Mouse (Mus musculus) liver, embryonic 15.5 days (tissue): Measurements from ENCODE around the gene Taar2. TPM values are rescaled to one million over a fixed set of nuclear protein-coding genes. Genes with fewer than 3 reads are reported as not detected.

ENCODE experiments used
- ATAC-seq: fragments of 200-750 bp; cut with Nextera tagmentation; 2 replicates; pipeline ENCODE4 v1.8.0; 2017; ENCODE audit warnings: moderate number of reproducible peaks, mild to moderate bottlenecking, moderate library complexity; ENCODE audit not compliant: insufficient read depth
- H3K27ac ChIP-seq: fragments of 300-500 bp; sonication (generic); replicated peaks from 2 replicates; pipeline ENCODE4 v1.5.1; 2015; ENCODE audit warnings: mild to moderate bottlenecking, inconsistent platforms
- H3K27me3 ChIP-seq: fragments of 300-500 bp; sonication (generic); 2 replicates; pipeline ENCODE4 v1.6.1; 2015; ENCODE audit warnings: mild to moderate bottlenecking, inconsistent platforms
- H3K36me3 ChIP-seq: fragments of 300-500 bp; sonication (generic); replicated peaks from 2 replicates; pipeline ENCODE4 v1.6.1; 2015; ENCODE audit warnings: moderate library complexity, mild to moderate bottlenecking, inconsistent platforms
- H3K4me1 ChIP-seq: fragments of 300-500 bp; sonication (generic); replicated peaks from 2 replicates; pipeline ENCODE4 v1.6.1; 2015; ENCODE audit warnings: inconsistent platforms
- H3K4me2 ChIP-seq: fragments of 300-500 bp; sonication (generic); 2 replicates; pipeline ENCODE4 v1.6.1; 2015; ENCODE audit warnings: moderate library complexity, mild to moderate bottlenecking, inconsistent platforms
- H3K4me3 ChIP-seq: fragments of 300-500 bp; sonication (generic); replicated peaks from 2 replicates; pipeline ENCODE4 v1.5.1; 2015; ENCODE audit warnings: mild to moderate bottlenecking, inconsistent platforms
- H3K9ac ChIP-seq: fragments of 300-500 bp; sonication (generic); 2 replicates; pipeline ENCODE4 v1.6.1; 2015; ENCODE audit warnings: moderate library complexity, mild to moderate bottlenecking, inconsistent platforms
- H3K9me3 ChIP-seq: fragments of 300-500 bp; sonication (generic); replicated peaks from 2 replicates; pipeline ENCODE4 v1.6.1; 2016; ENCODE audit warnings: inconsistent platforms
- WGBS: fragments of 180-500 bp; shearing (Covaris S2); methylation state at CpG from one replicate; pipeline ENCODE4 v1.1.7; 2015; ENCODE audit warnings: mixed read lengths; ENCODE audit not compliant: insufficient replicate concordance; 5-methylcytosine and 5-hydroxymethylcytosine counted together
- polyA plus RNA-seq: library from polyadenylated mRNA; unstranded; fragments of >200 nt; fragmentation: Nextera tagmentation; extraction: Ambion mirVana; gene quantifications from 2 replicates; pipeline ENCODE4 v1.2.1, GENCODE M21; 2015

Gene Taar2
- not detected in 2 replicates for polyA plus RNA-seq

DNA sequence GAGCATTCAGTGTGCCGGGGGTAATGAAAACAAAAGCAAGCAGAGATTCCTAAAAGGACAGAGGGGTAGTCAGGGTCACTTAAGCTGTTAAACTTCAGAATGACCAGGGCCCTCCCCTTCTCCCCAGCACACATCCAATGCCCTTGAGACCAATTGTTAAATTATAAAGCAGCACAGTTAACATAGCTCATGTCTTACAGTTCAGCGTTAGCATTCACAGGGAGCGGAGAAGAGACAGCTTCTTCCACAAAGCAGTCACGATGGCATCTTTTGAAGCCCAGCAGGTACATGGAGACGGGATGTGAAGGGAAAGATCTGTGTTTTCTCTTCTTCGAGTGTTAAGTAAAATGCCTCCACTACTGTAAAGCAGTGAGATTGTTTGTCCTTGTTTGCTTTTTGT is at the start of gene Taar2:
Gene Taar2, plus strand, starts transcription at position 261 of the 400 bp plus-strand sequence.
- Histone ChIP-seq H3K4me2 (no peak within 1 kb of the TSS), H3K9me3 (no peaks in the 10 kb centered on the region), H3K4me3 (no peak within 1 kb of the TSS), H3K27ac (no peak within 1 kb of the TSS), H3K27me3 (no peaks in the 10 kb centered on the region), H3K36me3 (no peaks in the 10 kb centered on the region), H3K4me1 (no peaks in the 10 kb centered on the region), H3K9ac (no peak within 1 kb of the TSS)
- no peak for ATAC-seq
- WGBS: 54% methylated on average over 6 of the region's 6 CpGs

DNA sequence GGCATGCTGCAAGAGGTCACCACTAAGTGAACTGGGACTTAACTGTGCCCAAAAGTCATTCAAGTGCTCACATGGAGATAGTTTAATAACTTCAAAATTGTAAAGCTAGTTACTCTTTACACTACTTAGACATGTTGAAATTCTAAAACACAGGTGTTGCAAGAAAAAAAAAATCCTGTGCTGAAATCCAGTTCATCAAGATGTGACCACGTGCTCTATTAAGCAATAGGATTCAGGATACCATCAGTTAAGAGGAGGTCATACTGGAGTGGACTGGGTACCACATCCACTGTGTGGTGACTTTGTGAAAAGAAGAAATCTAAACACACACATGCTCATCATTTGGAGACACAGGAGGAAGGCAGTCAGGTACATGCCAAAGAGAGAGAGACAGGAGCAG is 45.4 kb upstream of the Taar2 start:
- H3K36me3 ChIP-seq: no peaks in the 10 kb centered on the region
- ATAC-seq: no peak
- H3K9me3 ChIP-seq: no peaks in the 10 kb centered on the region
- WGBS: 54% methylated on average over 1 of the region's 1 CpGs
- no peak overlapping the region for H3K9ac ChIP-seq
- H3K27me3 ChIP-seq: no peaks in the 10 kb centered on the region
- no peaks in the 10 kb centered on the region; the same call in 1 of the 2 replicates for H3K4me1 ChIP-seq
- H3K4me3 ChIP-seq: no peak overlapping the region
- no peak overlapping the region for H3K27ac ChIP-seq
- no peak overlapping the region for H3K4me2 ChIP-seq

DNA sequence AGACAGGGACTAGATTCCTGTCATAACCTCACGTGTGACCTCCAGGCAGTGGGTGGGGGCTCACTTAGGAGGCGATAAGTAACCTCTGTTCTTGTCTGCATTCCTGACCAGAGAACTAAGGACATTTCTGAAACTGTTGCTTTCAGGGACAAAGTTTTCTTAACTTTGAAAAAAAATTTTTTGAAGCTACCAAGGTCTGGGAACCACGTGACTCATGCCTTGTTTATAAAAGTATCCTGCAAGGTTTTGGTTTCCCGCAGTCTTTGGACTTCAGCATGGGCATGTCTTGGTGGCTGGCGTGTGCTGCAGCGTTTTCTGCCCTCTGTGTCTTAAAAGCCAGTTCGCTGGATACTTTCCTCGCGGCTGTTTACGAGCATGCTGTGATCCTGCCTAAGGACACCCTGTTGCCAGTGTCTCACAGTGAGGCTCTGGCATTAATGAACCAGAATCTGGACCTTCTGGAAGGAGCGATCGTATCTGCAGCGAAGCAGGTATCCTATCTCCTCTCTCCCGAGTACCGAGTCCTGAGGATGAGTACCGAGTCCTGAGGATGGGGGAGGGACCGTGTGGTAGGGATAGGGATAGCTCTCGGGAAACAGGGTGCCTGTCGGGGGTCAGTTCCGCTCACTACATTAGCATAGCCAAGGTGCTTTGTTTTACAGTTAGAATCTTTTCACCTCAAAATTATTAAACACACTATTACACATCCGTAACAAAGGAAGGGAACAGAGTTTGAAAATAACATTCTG is 43.6 kb upstream of the Taar2 start, which contains the start of gene Vnn1:
Gene Vnn1, plus strand, starts transcription at position 88 of the 749 bp plus-strand sequence.
- ATAC-seq: no peak
- no peaks in the 10 kb centered on the region for H3K9me3 ChIP-seq
- H3K4me1 ChIP-seq: no peaks in the 10 kb centered on the region; the same call in 1 of the 2 replicates
- H3K4me2 ChIP-seq: peak within 1 kb of the TSS; percentile 46
- no peak within 1 kb of the TSS for H3K4me3 ChIP-seq
- 29% methylated on average over 21 of the region's 21 CpGs for WGBS
- H3K27me3 ChIP-seq: no peaks in the 10 kb centered on the region
- no peak within 1 kb of the TSS for H3K27ac ChIP-seq
- H3K36me3 ChIP-seq: no peaks in the 10 kb centered on the region
- no peak within 1 kb of the TSS for H3K9ac ChIP-seq

DNA sequence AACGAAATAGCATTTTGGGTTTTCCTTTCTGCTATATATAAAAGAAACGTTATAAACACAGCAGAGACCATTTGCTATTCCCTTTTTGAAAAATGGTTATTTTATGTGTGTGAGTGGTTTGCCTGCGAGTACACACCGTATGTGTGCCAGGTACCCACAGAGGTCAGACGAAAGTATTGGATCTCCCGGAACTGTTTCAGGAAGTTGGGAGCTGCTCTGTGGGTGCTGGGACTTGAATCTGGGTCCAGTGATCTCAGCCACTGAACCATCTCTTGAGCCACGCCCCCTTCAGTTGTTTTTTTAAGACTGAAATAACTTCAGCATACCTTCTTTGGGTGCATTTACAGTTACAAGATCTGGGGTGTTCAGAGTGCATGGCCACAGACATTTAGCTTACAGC is 43.0 kb upstream of the Taar2 start:
- H3K27ac ChIP-seq: no peak overlapping the region
- H3K9ac ChIP-seq: no peak overlapping the region
- H3K9me3 ChIP-seq: no peaks in the 10 kb centered on the region
- 52% methylated on average over 7 of the region's 7 CpGs for WGBS
- no peak for ATAC-seq
- no peaks in the 10 kb centered on the region; the same call in 1 of the 2 replicates for H3K4me1 ChIP-seq
- H3K27me3 ChIP-seq: no peaks in the 10 kb centered on the region
- H3K4me2 ChIP-seq: no peak overlapping the region
- H3K4me3 ChIP-seq: no peak overlapping the region
- H3K36me3 ChIP-seq: no peaks in the 10 kb centered on the region

DNA sequence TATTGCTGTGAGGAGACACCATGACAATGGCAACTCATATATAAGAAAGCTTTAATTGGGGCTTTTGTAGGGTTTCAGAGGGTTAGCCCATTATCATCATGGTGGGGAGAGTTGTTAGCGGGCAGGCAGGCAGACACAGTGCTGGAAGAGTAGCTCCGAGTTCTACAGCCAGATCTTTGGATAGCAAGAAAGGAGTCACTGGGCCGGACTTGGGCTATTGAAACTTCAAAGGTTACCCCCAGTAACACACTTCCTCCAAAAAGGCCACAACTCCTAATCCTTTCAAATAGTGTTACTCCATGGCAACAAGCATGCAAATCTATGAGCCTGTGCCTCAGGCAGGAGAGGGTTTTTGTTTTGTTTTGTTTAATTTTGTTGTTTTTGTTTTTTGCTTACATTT is 37.3 kb upstream of the Taar2 start:
- Histone ChIP-seq H3K9me3 (no peaks in the 10 kb centered on the region), H3K4me2 (no peak overlapping the region), H3K4me1 (no peaks in the 10 kb centered on the region), H3K36me3 (no peaks in the 10 kb centered on the region), H3K27ac (no peak overlapping the region), H3K27me3 (no peaks in the 10 kb centered on the region), H3K4me3 (no peak overlapping the region), H3K9ac (no peak overlapping the region)
- 64% methylated on average over 3 of the region's 3 CpGs for WGBS
- no peak for ATAC-seq

DNA sequence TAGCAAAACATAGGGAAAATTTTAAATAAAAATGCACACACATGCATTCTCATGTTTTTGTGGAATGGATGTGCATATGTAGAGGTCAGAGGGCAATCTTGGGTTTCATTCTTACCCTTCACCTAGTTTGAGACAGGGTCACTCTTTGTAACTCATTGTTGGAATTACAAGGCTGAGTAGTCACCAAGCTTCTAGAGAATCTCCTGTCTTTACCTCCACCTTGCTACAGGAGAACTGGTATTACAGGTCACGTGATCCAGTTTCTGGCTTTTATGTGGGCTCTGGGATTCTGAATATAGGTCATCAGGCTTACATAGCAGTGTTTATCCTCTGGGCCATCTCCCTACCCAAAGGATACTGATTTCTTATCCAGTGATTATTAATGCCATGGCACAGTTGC is 32.7 kb upstream of the Taar2 start:
- H3K4me3 ChIP-seq: no peak overlapping the region
- 70% methylated on average over 1 of the region's 1 CpGs for WGBS
- H3K27ac ChIP-seq: no peak overlapping the region
- no peak overlapping the region for H3K4me2 ChIP-seq
- H3K36me3 ChIP-seq: no peaks in the 10 kb centered on the region
- H3K4me1 ChIP-seq: no peaks in the 10 kb centered on the region
- no peaks in the 10 kb centered on the region for H3K9me3 ChIP-seq
- no peak for ATAC-seq
- no peak overlapping the region for H3K9ac ChIP-seq
- H3K27me3 ChIP-seq: no peaks in the 10 kb centered on the region

DNA sequence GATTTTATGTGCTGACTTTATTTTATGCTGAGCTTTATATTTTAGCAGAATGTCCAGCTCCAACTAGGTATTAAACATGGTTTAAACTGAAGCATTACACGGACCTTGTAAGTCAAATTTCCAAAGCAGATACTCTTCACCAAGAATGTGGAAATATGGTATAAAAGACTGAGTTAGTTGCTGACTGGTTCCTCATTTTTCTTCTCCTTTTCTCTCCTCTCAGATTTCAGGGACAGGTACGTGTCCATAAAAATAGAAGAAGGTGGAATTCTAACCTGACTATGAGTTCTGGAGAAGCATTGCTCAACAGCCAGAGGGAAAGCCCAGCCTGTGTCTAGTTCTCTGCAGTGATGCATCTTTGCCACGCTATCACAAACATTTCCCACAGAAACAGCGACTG is 18.3 kb upstream of the Taar2 start, which contains the start of gene Taar1:
Gene Taar1, plus strand, starts transcription at position 301 of the 400 bp plus-strand sequence.
- Histone ChIP-seq H3K4me1 (no peaks in the 10 kb centered on the region), H3K4me3 (no peak within 1 kb of the TSS), H3K9me3 (no peaks in the 10 kb centered on the region), H3K27me3 (no peaks in the 10 kb centered on the region), H3K27ac (no peak within 1 kb of the TSS), H3K4me2 (no peak within 1 kb of the TSS), H3K36me3 (no peaks in the 10 kb centered on the region), H3K9ac (no peak within 1 kb of the TSS)
- ATAC-seq: no peak
- 57% methylated on average over 4 of the region's 4 CpGs for WGBS

DNA sequence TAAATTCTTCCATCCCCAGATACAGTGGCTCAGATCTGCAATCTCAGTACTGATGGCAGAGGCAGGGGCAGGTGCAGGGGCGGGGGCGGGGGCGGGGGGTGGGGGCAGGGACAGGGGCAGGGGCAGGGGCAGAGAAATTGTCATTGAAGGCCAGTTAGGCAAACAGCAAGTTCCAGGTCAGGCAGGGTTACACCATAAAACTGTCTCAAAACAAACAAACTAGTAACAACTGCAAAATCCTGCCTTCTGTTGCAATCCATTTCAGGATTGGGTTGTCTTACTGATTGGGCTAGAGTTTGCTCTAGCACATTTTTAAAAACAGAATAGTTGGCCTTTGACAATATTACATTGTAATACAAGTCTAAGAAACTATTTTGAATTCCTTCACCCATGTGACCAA is 15.9 kb upstream of the Taar2 start:
- Histone ChIP-seq H3K27me3 (no peaks in the 10 kb centered on the region), H3K4me1 (no peaks in the 10 kb centered on the region), H3K9me3 (no peaks in the 10 kb centered on the region), H3K4me3 (no peak overlapping the region), H3K9ac (no peak overlapping the region), H3K4me2 (no peak overlapping the region), H3K27ac (no peak overlapping the region), H3K36me3 (no peaks in the 10 kb centered on the region)
- WGBS: 51% methylated on average over 3 of the region's 3 CpGs
- ATAC-seq: peak; percentile 65

DNA sequence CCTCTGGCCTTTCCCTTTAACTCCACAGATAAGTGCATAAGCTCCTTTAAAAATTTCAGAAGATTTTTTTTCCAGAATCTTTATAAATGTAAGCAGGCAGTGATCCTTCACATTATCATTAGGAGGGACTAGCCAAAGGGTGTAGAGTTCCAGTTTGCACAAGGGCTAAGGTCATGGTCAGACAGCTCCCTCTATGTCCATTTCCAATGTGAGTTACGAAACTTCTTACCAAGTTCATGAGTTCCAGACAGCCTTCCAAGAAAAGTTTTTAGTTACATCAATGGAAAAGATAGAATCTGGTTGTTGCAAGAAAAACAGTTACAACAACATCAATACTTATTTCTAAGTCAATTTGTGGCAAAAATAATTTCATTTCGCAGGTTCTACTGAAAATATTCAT is 14.4 kb upstream of the Taar2 start:
- Histone ChIP-seq H3K4me3 (no peak overlapping the region), H3K4me1 (no peaks in the 10 kb centered on the region), H3K4me2 (no peak overlapping the region), H3K9me3 (no peaks in the 10 kb centered on the region), H3K27me3 (no peaks in the 10 kb centered on the region), H3K27ac (no peak overlapping the region), H3K9ac (no peak overlapping the region), H3K36me3 (no peaks in the 10 kb centered on the region)
- no peak for ATAC-seq
- 48% methylated on average over 2 of the region's 2 CpGs for WGBS

DNA sequence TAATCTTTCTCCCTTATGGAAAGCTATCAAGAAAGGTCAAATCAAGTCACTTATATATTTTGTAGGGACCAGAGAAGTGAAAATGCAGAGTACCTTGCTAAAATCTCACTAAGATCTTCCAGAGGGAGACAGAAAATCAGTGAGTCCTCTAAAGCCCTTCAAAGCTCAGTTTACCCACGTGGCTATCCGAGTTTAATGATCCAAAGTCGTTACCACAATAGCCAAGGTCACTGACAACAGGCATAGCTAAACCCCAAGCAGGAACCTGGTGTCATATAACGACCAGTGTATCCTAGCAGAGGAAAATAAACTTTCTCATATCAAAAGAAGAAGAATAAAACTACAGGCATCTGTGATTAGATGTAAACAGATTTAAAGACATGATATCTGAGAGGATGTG is 759 bp upstream of the Taar2 start:
- H3K27me3 ChIP-seq: no peaks in the 10 kb centered on the region
- no peaks in the 10 kb centered on the region for H3K36me3 ChIP-seq
- no peak overlapping the region for H3K27ac ChIP-seq
- no peak for ATAC-seq
- no peak overlapping the region for H3K4me2 ChIP-seq
- H3K4me3 ChIP-seq: no peak overlapping the region
- no peak overlapping the region for H3K9ac ChIP-seq
- no peaks in the 10 kb centered on the region for H3K4me1 ChIP-seq
- no peaks in the 10 kb centered on the region for H3K9me3 ChIP-seq
- 26% methylated on average over 4 of the region's 4 CpGs for WGBS

DNA sequence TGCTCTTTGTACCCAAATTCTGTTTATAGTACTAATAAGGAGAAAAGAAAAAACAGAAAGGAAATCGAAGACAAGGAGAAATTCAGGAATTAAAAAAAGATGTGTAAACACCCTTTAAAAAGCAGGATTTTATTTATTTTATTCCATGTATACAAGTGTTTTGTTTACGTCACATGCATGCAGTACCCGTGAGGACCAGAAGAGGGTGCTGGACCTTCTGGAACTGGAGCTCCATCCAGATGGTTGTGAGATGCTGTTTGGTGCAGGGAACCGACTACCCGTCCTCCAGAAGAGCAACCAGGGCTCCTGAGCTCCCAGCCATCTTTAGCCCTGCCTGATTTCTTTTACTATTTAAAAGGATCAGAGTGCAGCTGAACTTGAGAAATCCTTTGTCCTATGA is 4.1 kb downstream of the Taar2 start:
- H3K4me2 ChIP-seq: no peak overlapping the region
- H3K9ac ChIP-seq: no peak overlapping the region
- WGBS: 51% methylated on average over 5 of the region's 5 CpGs
- no peaks in the 10 kb centered on the region for H3K27me3 ChIP-seq
- no peaks in the 10 kb centered on the region for H3K9me3 ChIP-seq
- no peaks in the 10 kb centered on the region for H3K4me1 ChIP-seq
- ATAC-seq: no peak
- H3K36me3 ChIP-seq: no peaks in the 10 kb centered on the region
- H3K4me3 ChIP-seq: no peak overlapping the region
- H3K27ac ChIP-seq: no peak overlapping the region

DNA sequence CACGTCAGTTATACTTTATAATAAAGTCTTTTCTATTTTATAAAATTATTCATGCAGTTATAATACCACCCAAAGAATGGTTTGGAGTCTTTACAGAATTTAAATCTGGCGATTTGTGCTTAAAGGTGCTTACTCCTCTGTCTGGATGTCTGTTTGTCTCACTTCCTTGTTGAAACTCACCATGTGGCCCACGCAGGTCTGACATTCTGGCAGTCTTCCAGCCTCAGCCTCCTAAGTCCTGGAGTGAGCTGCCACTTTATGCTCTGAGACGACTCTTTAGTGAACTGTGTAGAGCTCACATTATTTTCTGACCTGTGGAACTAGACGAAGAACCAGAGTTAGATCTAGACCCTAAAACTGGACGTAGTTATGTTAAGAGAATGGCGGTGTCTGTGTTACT is 9.7 kb downstream of the Taar2 start:
- no peak overlapping the region for H3K27ac ChIP-seq
- WGBS: 54% methylated on average over 7 of the region's 7 CpGs
- H3K4me3 ChIP-seq: no peak overlapping the region
- H3K4me1 ChIP-seq: no peaks in the 10 kb centered on the region
- H3K9ac ChIP-seq: no peak overlapping the region
- H3K27me3 ChIP-seq: no peaks in the 10 kb centered on the region
- H3K9me3 ChIP-seq: no peaks in the 10 kb centered on the region
- no peak for ATAC-seq
- no peak overlapping the region for H3K4me2 ChIP-seq
- H3K36me3 ChIP-seq: no peaks in the 10 kb centered on the region
